Mouse (Mus musculus): Measurements from ENCODE around the gene Syt12. TPM values are rescaled to one million over a fixed set of nuclear protein-coding genes. Genes with fewer than 3 reads are reported as not detected.

The Syt12 gene
- total and polyA plus RNA-seq, 2 experiments from 2014 or later: 2.9 to 13.0 TPM

- Histone ChIP-seq H3K4me2 (ENCODE audit: low read depth) (no peak overlapping the region), H3K4me1 (ENCODE audit: insufficient read depth) (no peaks in the 10 kb centered on the region), H3K27ac (ENCODE audit: low read depth, low read length) (no peak overlapping the region), H3K4me3 (ENCODE audit: low read depth, low read length) (no peak overlapping the region), H3K9ac (no peak overlapping the region), H3K27me3 (ENCODE audit: insufficient read depth, low read length) (no peaks in the 10 kb centered on the region), H3K9me3 (ENCODE audit: low read length) (no peaks in the 10 kb centered on the region), H3K36me3 (ENCODE audit: insufficient read depth) (no peaks in the 10 kb centered on the region)
- DNase-seq (no peak), ATAC-seq (no peak)
- 92% methylated on average over 9 of the region's 9 CpGs for WGBS
- TF ChIP-seq CTCF (IDR thresholded peaks at IDR 0.05; ENCODE audit: low read depth): no peak
Measured at GRCm38 (mm10) chr19:4447445-4447844, 29.8 kb downstream of the Syt12 start.

- no peak for ATAC-seq
- TF ChIP-seq CTCF (IDR thresholded peaks at IDR 0.05; ENCODE audit: low read depth): no peak
- Histone ChIP-seq H3K9me3 (ENCODE audit: low read length) (no peaks in the 10 kb centered on the region), H3K4me2 (ENCODE audit: low read depth) (no peak overlapping the region), H3K27ac (ENCODE audit: low read depth, low read length) (no peak overlapping the region), H3K4me1 (ENCODE audit: insufficient read depth) (no peaks in the 10 kb centered on the region), H3K36me3 (ENCODE audit: insufficient read depth) (no peaks in the 10 kb centered on the region), H3K9ac (no peak overlapping the region), H3K4me3 (ENCODE audit: low read depth, low read length) (no peak overlapping the region), H3K27me3 (ENCODE audit: insufficient read depth, low read length) (no peaks in the 10 kb centered on the region)
- 84% methylated on average over 8 of the region's 8 CpGs for WGBS
- no peak for DNase-seq
Measured at GRCm38 (mm10) chr19:4446661-4447420, 30.4 kb downstream of the Syt12 start.

- TF ChIP-seq CTCF (IDR thresholded peaks at IDR 0.05; ENCODE audit: low read depth): peak; percentile 90
- 6% methylated on average over 3 of the region's 3 CpGs for WGBS
- Histone ChIP-seq H3K36me3 (ENCODE audit: insufficient read depth) (no peaks in the 10 kb centered on the region), H3K9me3 (ENCODE audit: low read length) (no peaks in the 10 kb centered on the region), H3K27ac (ENCODE audit: low read depth, low read length) (no peak overlapping the region), H3K9ac (no peak overlapping the region), H3K4me2 (ENCODE audit: low read depth) (no peak overlapping the region), H3K4me3 (ENCODE audit: low read depth, low read length) (no peak overlapping the region), H3K27me3 (ENCODE audit: insufficient read depth, low read length) (peaks cover 9% of the 10 kb centered on the region; the same call in 1 of the 2 replicates), H3K4me1 (ENCODE audit: insufficient read depth) (no peaks in the 10 kb centered on the region)
- ATAC-seq (peak; percentile 74; the same call in 1 of the 2 replicates), DNase-seq (peak; percentile 88)
Measured at GRCm38 (mm10) chr19:4442408-4442807, 34.8 kb downstream of the Syt12 start.

GRCm38 (mm10) chr19:4441621-4442161 lies 35.6 kb downstream of the Syt12 start:
- no peak for ATAC-seq
- no peak overlapping the region for H3K4me2 ChIP-seq (ENCODE audit: low read depth)
- TF ChIP-seq CTCF (IDR thresholded peaks at IDR 0.05; ENCODE audit: low read depth): no peak
- H3K36me3 ChIP-seq (ENCODE audit: insufficient read depth): no peaks in the 10 kb centered on the region
- no peak overlapping the region for H3K9ac ChIP-seq
- H3K4me3 ChIP-seq (ENCODE audit: low read depth, low read length): no peak overlapping the region
- H3K4me1 ChIP-seq (ENCODE audit: insufficient read depth): no peaks in the 10 kb centered on the region
- no peaks in the 10 kb centered on the region for H3K9me3 ChIP-seq (ENCODE audit: low read length)
- no peak overlapping the region for H3K27ac ChIP-seq (ENCODE audit: low read depth, low read length)
- WGBS: 47% methylated on average over 10 of the region's 10 CpGs
- peaks cover 9% of the 10 kb centered on the region; the same call in 1 of the 2 replicates for H3K27me3 ChIP-seq (ENCODE audit: insufficient read depth, low read length)
- DNase-seq: no peak

- peak; percentile 57 for DNase-seq
- Histone ChIP-seq H3K27ac (ENCODE audit: low read depth, low read length) (no peak overlapping the region), H3K9ac (no peak overlapping the region), H3K27me3 (ENCODE audit: insufficient read depth, low read length) (peaks cover 9% of the 10 kb centered on the region; the same call in 1 of the 2 replicates), H3K9me3 (ENCODE audit: low read length) (no peaks in the 10 kb centered on the region), H3K4me3 (ENCODE audit: low read depth, low read length) (no peak overlapping the region), H3K4me1 (ENCODE audit: insufficient read depth) (no peaks in the 10 kb centered on the region), H3K36me3 (ENCODE audit: insufficient read depth) (no peaks in the 10 kb centered on the region), H3K4me2 (ENCODE audit: low read depth) (no peak overlapping the region)
- WGBS: 21% methylated on average over 6 of the region's 6 CpGs
- no peak for ATAC-seq
- TF ChIP-seq CTCF (IDR thresholded peaks at IDR 0.05; ENCODE audit: low read depth): peak; percentile 77
Measured at GRCm38 (mm10) chr19:4441090-4441591, 36.1 kb downstream of the Syt12 start.

GRCm38 (mm10) chr19:4440222-4440621 lies 37.0 kb downstream of the Syt12 start:
- DNase-seq: no peak
- Histone ChIP-seq H3K9me3 (ENCODE audit: low read length) (no peaks in the 10 kb centered on the region), H3K4me1 (ENCODE audit: insufficient read depth) (no peaks in the 10 kb centered on the region), H3K4me2 (ENCODE audit: low read depth) (no peak overlapping the region), H3K4me3 (ENCODE audit: low read depth, low read length) (no peak overlapping the region), H3K9ac (no peak overlapping the region), H3K36me3 (ENCODE audit: insufficient read depth) (no peaks in the 10 kb centered on the region), H3K27ac (ENCODE audit: low read depth, low read length) (no peak overlapping the region), H3K27me3 (ENCODE audit: insufficient read depth, low read length) (peaks cover 9% of the 10 kb centered on the region; the same call in 1 of the 2 replicates)
- WGBS: 10% methylated on average over 8 of the region's 8 CpGs
- no peak for ATAC-seq
- TF ChIP-seq CTCF (IDR thresholded peaks at IDR 0.05; ENCODE audit: low read depth): no peak

Measured in forebrain, postnatal 0 days (tissue).